Mouse (Mus musculus): Measurements from ENCODE around the gene Fkbp1b. TPM values are rescaled to one million over a fixed set of nuclear protein-coding genes. Genes with fewer than 3 reads are reported as not detected.
"Not testable (repeated sequence)": the region's sequence is repeated elsewhere in the genome, so short reads cannot be mapped to it uniquely, and the experiment has no call there.

Gene Fkbp1b
- polyA plus RNA-seq (2015; fragmentation: Nextera tagmentation; extraction: Ambion mirVana): 16.2 and 20.6 TPM in 2 replicates

GRCm38 (mm10) chr12:4841392-4841887 lies at the start of gene Fkbp1b:
Gene Fkbp1b (minus strand): TSS chr12:4841591.
- Histone ChIP-seq H3K27ac (ENCODE audit: low read depth, low read length) (no peak within 1 kb of the TSS), H3K9ac (ENCODE audit: low read depth, low read length) (peak within 1 kb of the TSS; percentile 72), H3K9me3 (ENCODE audit: control insufficient read depth) (no peaks in the 10 kb centered on the region), H3K4me3 (ENCODE audit: low read depth, low read length) (peak within 1 kb of the TSS; percentile 78), H3K36me3 (ENCODE audit: control insufficient read depth, insufficient read depth) (no peaks in the 10 kb centered on the region), H3K4me1 (replicated peaks; ENCODE audit: control insufficient read depth, insufficient read depth, low read length) (no peaks in the 10 kb centered on the region), H3K27me3 (replicated peaks; ENCODE audit: control insufficient read depth, insufficient read depth, low read length) (no peaks in the 10 kb centered on the region), H3K4me2 (replicated peaks; ENCODE audit: low read depth) (peak within 1 kb of the TSS; percentile 100)
- WGBS: under 1% methylated on average over 37 of the region's 37 CpGs
- ATAC-seq: no peak
- no peak for TF ChIP-seq CTCF (IDR thresholded peaks at IDR 0.05; ENCODE audit: low read depth)

- H3K9ac ChIP-seq (ENCODE audit: low read depth, low read length): no peak overlapping the region
- H3K4me2 ChIP-seq (replicated peaks; ENCODE audit: low read depth): no peak overlapping the region
- TF ChIP-seq CTCF (IDR thresholded peaks at IDR 0.05; ENCODE audit: low read depth): no peak
- peaks cover 19% of the 10 kb centered on the region for H3K36me3 ChIP-seq (ENCODE audit: control insufficient read depth, insufficient read depth)
- ATAC-seq: no peak
- no peaks in the 10 kb centered on the region for H3K4me1 ChIP-seq (replicated peaks; ENCODE audit: control insufficient read depth, insufficient read depth, low read length)
- H3K4me3 ChIP-seq (ENCODE audit: low read depth, low read length): no peak overlapping the region
- H3K27me3 ChIP-seq (replicated peaks; ENCODE audit: control insufficient read depth, insufficient read depth, low read length): no peaks in the 10 kb centered on the region
- H3K27ac ChIP-seq (ENCODE audit: low read depth, low read length): no peak overlapping the region
- no peaks in the 10 kb centered on the region for H3K9me3 ChIP-seq (ENCODE audit: control insufficient read depth)
- WGBS: 89% methylated on average over 1 of the region's 1 CpGs
Observed at GRCm38 (mm10) chr12:4889891-4890290, 48.5 kb upstream of the Fkbp1b start.

- no peak overlapping the region for H3K4me2 ChIP-seq (replicated peaks; ENCODE audit: low read depth)
- no peak for ATAC-seq
- no peak overlapping the region for H3K4me3 ChIP-seq (ENCODE audit: low read depth, low read length)
- 95% methylated on average over 2 of the region's 2 CpGs for WGBS
- H3K4me1 ChIP-seq (replicated peaks; ENCODE audit: control insufficient read depth, insufficient read depth, low read length): no peaks in the 10 kb centered on the region
- no peaks in the 10 kb centered on the region for H3K9me3 ChIP-seq (ENCODE audit: control insufficient read depth)
- no peak for TF ChIP-seq CTCF (IDR thresholded peaks at IDR 0.05; ENCODE audit: low read depth)
- H3K9ac ChIP-seq (ENCODE audit: low read depth, low read length): no peak overlapping the region
- H3K27ac ChIP-seq (ENCODE audit: low read depth, low read length): no peak overlapping the region
- H3K27me3 ChIP-seq (replicated peaks; ENCODE audit: control insufficient read depth, insufficient read depth, low read length): no peaks in the 10 kb centered on the region
- peaks cover 19% of the 10 kb centered on the region for H3K36me3 ChIP-seq (ENCODE audit: control insufficient read depth, insufficient read depth)
Observed at GRCm38 (mm10) chr12:4889251-4889650, 47.9 kb upstream of the Fkbp1b start.

- TF ChIP-seq CTCF (IDR thresholded peaks at IDR 0.05; ENCODE audit: low read depth): no peak
- no peaks in the 10 kb centered on the region for H3K9me3 ChIP-seq (ENCODE audit: control insufficient read depth)
- H3K9ac ChIP-seq (ENCODE audit: low read depth, low read length): no peak overlapping the region
- no peaks in the 10 kb centered on the region for H3K27me3 ChIP-seq (replicated peaks; ENCODE audit: control insufficient read depth, insufficient read depth, low read length)
- H3K27ac ChIP-seq (ENCODE audit: low read depth, low read length): no peak overlapping the region
- H3K4me1 ChIP-seq (replicated peaks; ENCODE audit: control insufficient read depth, insufficient read depth, low read length): no peaks in the 10 kb centered on the region
- no peak overlapping the region for H3K4me2 ChIP-seq (replicated peaks; ENCODE audit: low read depth)
- peaks cover 19% of the 10 kb centered on the region for H3K36me3 ChIP-seq (ENCODE audit: control insufficient read depth, insufficient read depth)
- ATAC-seq: no peak
- no peak overlapping the region for H3K4me3 ChIP-seq (ENCODE audit: low read depth, low read length)
Observed at GRCm38 (mm10) chr12:4888739-4889138, 47.3 kb upstream of the Fkbp1b start.

- peaks cover 22% of the 10 kb centered on the region for H3K36me3 ChIP-seq (ENCODE audit: control insufficient read depth, insufficient read depth)
- WGBS: 95% methylated on average over 4 of the region's 4 CpGs
- H3K4me3 ChIP-seq (ENCODE audit: low read depth, low read length); ATAC-seq; H3K9ac ChIP-seq (ENCODE audit: low read depth, low read length); H3K27ac ChIP-seq (ENCODE audit: low read depth, low read length); H3K27me3 ChIP-seq (replicated peaks; ENCODE audit: control insufficient read depth, insufficient read depth, low read length); H3K4me2 ChIP-seq (replicated peaks; ENCODE audit: low read depth); H3K9me3 ChIP-seq (ENCODE audit: control insufficient read depth); H3K4me1 ChIP-seq (replicated peaks; ENCODE audit: control insufficient read depth, insufficient read depth, low read length): not testable (repeated sequence)
Observed at GRCm38 (mm10) chr12:4886581-4886980, 45.2 kb upstream of the Fkbp1b start.

GRCm38 (mm10) chr12:4885062-4885461 lies 43.7 kb upstream of the Fkbp1b start:
- Histone ChIP-seq H3K9ac (ENCODE audit: low read depth, low read length) (no peak overlapping the region), H3K36me3 (ENCODE audit: control insufficient read depth, insufficient read depth) (peaks cover 18% of the 10 kb centered on the region), H3K9me3 (ENCODE audit: control insufficient read depth) (no peaks in the 10 kb centered on the region), H3K4me3 (ENCODE audit: low read depth, low read length) (no peak overlapping the region), H3K27ac (ENCODE audit: low read depth, low read length) (no peak overlapping the region), H3K4me2 (replicated peaks; ENCODE audit: low read depth) (no peak overlapping the region), H3K4me1 (replicated peaks; ENCODE audit: control insufficient read depth, insufficient read depth, low read length) (no peaks in the 10 kb centered on the region), H3K27me3 (replicated peaks; ENCODE audit: control insufficient read depth, insufficient read depth, low read length) (no peaks in the 10 kb centered on the region)
- 34% methylated on average over 1 of the region's 1 CpGs for WGBS
- ATAC-seq: peak; percentile 33; the same call in 1 of the 2 replicates
- TF ChIP-seq CTCF (IDR thresholded peaks at IDR 0.05; ENCODE audit: low read depth): no peak

- Histone ChIP-seq H3K4me2 (replicated peaks; ENCODE audit: low read depth) (no peak overlapping the region), H3K9ac (ENCODE audit: low read depth, low read length) (no peak overlapping the region), H3K4me1 (replicated peaks; ENCODE audit: control insufficient read depth, insufficient read depth, low read length) (no peaks in the 10 kb centered on the region), H3K4me3 (ENCODE audit: low read depth, low read length) (no peak overlapping the region), H3K36me3 (ENCODE audit: control insufficient read depth, insufficient read depth) (peaks cover 22% of the 10 kb centered on the region), H3K9me3 (ENCODE audit: control insufficient read depth) (no peaks in the 10 kb centered on the region), H3K27ac (ENCODE audit: low read depth, low read length) (no peak overlapping the region), H3K27me3 (replicated peaks; ENCODE audit: control insufficient read depth, insufficient read depth, low read length) (no peaks in the 10 kb centered on the region)
- no peak for TF ChIP-seq CTCF (IDR thresholded peaks at IDR 0.05; ENCODE audit: low read depth)
- WGBS: 64% methylated on average over 2 of the region's 2 CpGs
- no peak for ATAC-seq
Observed at GRCm38 (mm10) chr12:4882086-4882485, 40.7 kb upstream of the Fkbp1b start.
